Mouse (Mus musculus): ENCODE results near the gene Trim42.

DNA sequence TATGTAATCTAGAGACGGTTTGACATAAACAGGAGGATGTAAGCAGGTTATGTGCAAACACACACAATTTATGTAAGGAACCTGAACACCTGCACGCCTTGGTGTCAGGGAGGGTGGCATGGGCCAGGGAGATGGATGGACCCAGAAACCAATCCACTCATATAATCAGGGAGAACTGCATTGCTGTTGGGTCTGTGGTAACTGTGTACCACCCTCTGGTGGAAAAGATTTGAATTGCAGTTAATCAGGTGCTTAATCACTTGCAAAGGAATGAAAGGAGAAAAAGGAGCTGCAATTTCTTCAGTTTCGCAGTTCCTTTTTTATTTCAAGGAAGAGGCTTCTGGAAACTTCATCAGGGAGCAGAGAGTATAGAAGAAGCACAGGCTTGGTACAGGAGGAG, 46.9 kb downstream of the Trim42 start:
- TF ChIP-seq POLR2A (IDR thresholded peaks at IDR 0.05; ENCODE audit: borderline replicate concordance, extremely low read depth, low read depth, low read length) (no peak), CTCF (IDR thresholded peaks at IDR 0.05; ENCODE audit: insufficient read depth, low read length) (0 out of 2 replicates have a peak, but pooled peaks have one; percentile 19)
